Comparison of ENCODE assay signal across 16 mouse cellular contexts in the genomic region with DNA sequence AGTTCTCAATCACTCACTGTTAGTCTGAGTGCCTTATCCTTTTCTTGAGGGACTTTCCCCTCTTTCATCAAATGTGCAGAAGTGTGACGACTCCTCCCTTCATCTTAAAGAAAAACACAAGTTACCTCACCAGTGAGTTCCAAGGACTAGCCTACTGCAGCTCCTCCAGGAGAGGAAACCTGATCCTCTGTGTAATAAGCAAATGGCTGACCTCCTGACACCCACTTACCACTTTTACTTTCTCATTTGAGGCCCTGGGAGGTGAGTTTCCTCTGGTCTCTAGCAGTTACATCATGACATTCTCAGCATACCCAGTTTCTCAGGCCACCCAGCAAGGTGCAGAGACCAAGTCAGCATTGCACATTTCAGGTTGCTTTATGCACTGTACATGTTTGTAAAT.
DNase-seq lines count a peak whose midpoint lies in the region; ATAC-seq lines count a peak whose summit lies in the region.
"Had no signal": no experiment of that assay in that cellular context is flagged by ENCODE, and none has a peak within 500 bp of the region (broad histone marks: within the 10 kb centered on the region; RNA-seq: fewer than 3 reads in every experiment).

No protein-coding gene starts in this region.

- 0% methylated on average over 1 of the region's 1 CpGs for WGBS in kidney, embryonic 15.5 days
- WGBS in limb, embryonic 11.5 days, result 0% methylated on average over 1 of the region's 1 CpGs

- DNase-seq in kidney, postnatal 36 days, result no peak
- peak; percentile 4 for DNase-seq in 3T3-L1 (ENCODE audit: low read depth, low spot score)
- peak; percentile 32 for DNase-seq in embryo, embryonic 11.5 days (ENCODE audit: low read depth, low spot score)
- peak; percentile 68 for DNase-seq in limb, embryonic 11.5 days (ENCODE audit: low spot score)
- no peak for DNase-seq in left cerebral cortex, adult 8-10 months (ENCODE audit: low spot score in 2 of 2)
- no peak for DNase-seq in gastrocnemius, postnatal 4 days (ENCODE audit: low spot score in 2 of 2)
- no peak for DNase-seq in heart, postnatal 14 days
- DNase-seq: adrenal gland, postnatal 36 days; cerebellum, postnatal 14 days; heart, postnatal 10 days; right cerebral cortex, postnatal 25 days; thymus, postnatal 4 days had no signal

- no peak overlapping the region for H3K4me3 ChIP-seq in kidney, embryonic 15.5 days (replicated peaks)
- H3K4me3 ChIP-seq in limb, embryonic 11.5 days (ENCODE audit: low read depth, low read length), result no peak overlapping the region
- H3K4me3 ChIP-seq: liver, embryonic 15.5 days; midbrain, embryonic 10.5 days had no signal

- no peaks in the 10 kb centered on the region for H3K9me3 ChIP-seq in kidney, embryonic 15.5 days (replicated peaks)
- no peaks in the 10 kb centered on the region for H3K9me3 ChIP-seq in limb, embryonic 11.5 days (ENCODE audit: control insufficient read depth, low read length)
- H3K9me3 ChIP-seq: liver, embryonic 15.5 days; midbrain, embryonic 10.5 days had no signal

- intact Hi-C loops in heart, postnatal 14 days (cut with DNase I), result no loop called here

- H3K27me3 ChIP-seq in kidney, embryonic 15.5 days, result no peaks in the 10 kb centered on the region
- H3K27me3 ChIP-seq in limb, embryonic 11.5 days (ENCODE audit: control insufficient read depth, insufficient read depth, low read length), result no peaks in the 10 kb centered on the region

- H3K9ac ChIP-seq in kidney, embryonic 15.5 days, result no peak overlapping the region
- no peak overlapping the region for H3K9ac ChIP-seq in limb, embryonic 11.5 days (ENCODE audit: low read length)
- H3K9ac ChIP-seq: liver, embryonic 15.5 days had no signal

- peaks cover 10% of the 10 kb centered on the region for H3K4me1 ChIP-seq in kidney, embryonic 15.5 days
- peaks cover 7% of the 10 kb centered on the region; the same call in 1 of the 2 replicates for H3K4me1 ChIP-seq in limb, embryonic 11.5 days (ENCODE audit: control insufficient read depth, insufficient read depth, low read length)
- H3K4me1 ChIP-seq: liver, embryonic 15.5 days; midbrain, embryonic 10.5 days had no signal

- peak; percentile 94 for ATAC-seq in kidney, embryonic 15.5 days (replicated peaks; ENCODE audit: low FRiP score)
- ATAC-seq in limb, embryonic 11.5 days (ENCODE audit: insufficient number of reproducible peaks, low FRiP score, low TSS enrichment, low read depth), result peak; percentile 58
- ATAC-seq: forebrain, embryonic 14.5 days had no signal

- no peak overlapping the region for H3K4me2 ChIP-seq in kidney, embryonic 15.5 days
- H3K4me2 ChIP-seq in limb, embryonic 11.5 days (ENCODE audit: low read depth, severe bottlenecking), result no peak overlapping the region
- H3K4me2 ChIP-seq: liver, embryonic 15.5 days had no signal

- no peaks in the 10 kb centered on the region for H3K36me3 ChIP-seq in kidney, embryonic 15.5 days
- H3K36me3 ChIP-seq in limb, embryonic 11.5 days (ENCODE audit: control insufficient read depth, insufficient read depth, low read length), result no peaks in the 10 kb centered on the region
- H3K36me3 ChIP-seq: liver, embryonic 15.5 days; midbrain, embryonic 10.5 days had no signal

- no peak overlapping the region for H3K27ac ChIP-seq in kidney, embryonic 15.5 days
- no peak overlapping the region for H3K27ac ChIP-seq in limb, embryonic 11.5 days (replicated peaks; ENCODE audit: low read depth, low read length)
- H3K27ac ChIP-seq: liver, embryonic 15.5 days; midbrain, embryonic 10.5 days had no signal

Comparison
In these comparisons a context has a peak if more than half of its experiments do, and no peak if none do; other contexts are left out.
1. DNase-seq: peak in 3T3-L1 (single experiment), embryo, embryonic 11.5 days (single experiment) and limb, embryonic 11.5 days (single experiment); none in kidney, postnatal 36 days (0 of 2), left cerebral cortex, adult 8-10 months (0 of 2), gastrocnemius, postnatal 4 days (0 of 2) and heart, postnatal 14 days (0 of 2).